Mouse (Mus musculus) layer of hippocampus, adult 2 months (tissue): ENCODE data around the gene Apold1. TPM values are rescaled to one million over a fixed set of nuclear protein-coding genes. Genes with fewer than 3 reads are reported as not detected.

Source experiments
- DNase-seq, 2 experiments: peaks; one replicate each; pipeline ENCODE4 v3.0.0; 2022; ENCODE audit warnings: low spot score in 2 of 2
- H3K27ac ChIP-seq: fragments of 200-600 bp; 2 replicates; pipeline ENCODE4 v1.8.1; 2022
- H3K4me3 ChIP-seq: fragments of 200-600 bp; 2 replicates; pipeline ENCODE4 v1.8.1; 2022; ENCODE audit warnings: mild to moderate bottlenecking
- CTCF ChIP-seq: fragments of 200-600 bp; conservative IDR thresholded peaks from 2 replicates; pipeline ENCODE4 v1.8.1; 2022; ENCODE audit warnings: antibody characterized with exemption, mild to moderate bottlenecking, moderate library complexity
- total RNA-seq, 2 experiments: library from RNA; stranded (reverse); gene quantifications; 2 replicates each; pipeline ENCODE4 v1.2.3; 2021

Apold1 gene
- total RNA-seq, 2 experiments from 2014 or later, result 1.9 to 2.5 TPM

- no peak overlapping the region for H3K27ac ChIP-seq
- H3K4me3 ChIP-seq, result no peak overlapping the region
- no peak for DNase-seq
- TF ChIP-seq CTCF, result no peak
Observed at GRCm38 (mm10) chr6:134988377-134988776, 6.9 kb downstream of the Apold1 start.

- no peak overlapping the region for H3K4me3 ChIP-seq
Observed at GRCm38 (mm10) chr6:134990674-134991073, 9.2 kb downstream of the Apold1 start.

GRCm38 (mm10) chr6:134994031-134994651 lies 12.6 kb downstream of the Apold1 start:
- no peak overlapping the region for H3K4me3 ChIP-seq
- no peak for TF ChIP-seq CTCF
- H3K27ac ChIP-seq, result peak overlapping the region; percentile 74
- peak; percentile 46 to 71 for DNase-seq

More at GRCm38 (mm10) chr6:134990674-134991073, 9.2 kb downstream of the Apold1 start:
- no peak overlapping the region for H3K27ac ChIP-seq
- TF ChIP-seq CTCF, result no peak
- DNase-seq, result no peak

- no peak for TF ChIP-seq CTCF
- DNase-seq, result peak in 1 of 2 experiments; percentile 19
- Histone ChIP-seq H3K4me3 (no peak overlapping the region), H3K27ac (peak overlapping the region; percentile 74; the same call in 1 of the 2 replicates)
Observed at GRCm38 (mm10) chr6:134994985-134995384, 13.5 kb downstream of the Apold1 start.

- Histone ChIP-seq H3K27ac (no peak overlapping the region), H3K4me3 (no peak overlapping the region)
- peak; percentile 53 for TF ChIP-seq CTCF
- DNase-seq, result no peak
Observed at GRCm38 (mm10) chr6:134996918-134997317, 15.4 kb downstream of the Apold1 start.

- TF ChIP-seq CTCF, result no peak
- DNase-seq, result no peak
- Histone ChIP-seq H3K4me3 (no peak overlapping the region), H3K27ac (no peak overlapping the region)
Observed at GRCm38 (mm10) chr6:134998076-134998475, 16.6 kb downstream of the Apold1 start.

- no peak overlapping the region for H3K27ac ChIP-seq
- no peak for TF ChIP-seq CTCF
- no peak overlapping the region for H3K4me3 ChIP-seq
- no peak for DNase-seq
Observed at GRCm38 (mm10) chr6:134998781-134999180, 17.3 kb downstream of the Apold1 start.

GRCm38 (mm10) chr6:135000272-135000671 lies 18.8 kb downstream of the Apold1 start:
- H3K4me3 ChIP-seq, result no peak overlapping the region

GRCm38 (mm10) chr6:135001991-135002390 lies 20.5 kb downstream of the Apold1 start:
- no peak for DNase-seq

More at GRCm38 (mm10) chr6:135000272-135000671, 18.8 kb downstream of the Apold1 start:
- no peak for DNase-seq
- no peak for TF ChIP-seq CTCF
- no peak overlapping the region for H3K27ac ChIP-seq

GRCm38 (mm10) chr6:135006372-135006771 lies 24.9 kb downstream of the Apold1 start:
- no peak for TF ChIP-seq CTCF
- Histone ChIP-seq H3K4me3 (no peak overlapping the region), H3K27ac (no peak overlapping the region)
- no peak for DNase-seq

More at GRCm38 (mm10) chr6:135001991-135002390, 20.5 kb downstream of the Apold1 start:
- Histone ChIP-seq H3K27ac (no peak overlapping the region), H3K4me3 (no peak overlapping the region)
- no peak for TF ChIP-seq CTCF

GRCm38 (mm10) chr6:135011048-135011733 lies 29.7 kb downstream of the Apold1 start, which contains the start of gene Ddx47:
Ddx47 (plus strand) TSS chr6:135011612.
- peak; percentile 95 to 97 for DNase-seq
- TF ChIP-seq CTCF, result peak; percentile 99
- H3K27ac ChIP-seq, result peak within 1 kb of the TSS; percentile 85
- H3K4me3 ChIP-seq, result peak within 1 kb of the TSS; percentile 96

GRCm38 (mm10) chr6:135011734-135012116 lies 30.2 kb downstream of the Apold1 start:
- peak overlapping the region; percentile 96 for H3K4me3 ChIP-seq
- peak overlapping the region; percentile 85 for H3K27ac ChIP-seq
- no peak for TF ChIP-seq CTCF
- no peak for DNase-seq

GRCm38 (mm10) chr6:135017211-135017610 lies 35.7 kb downstream of the Apold1 start:
- DNase-seq, result no peak
- Histone ChIP-seq H3K4me3 (no peak overlapping the region), H3K27ac (no peak overlapping the region)
- TF ChIP-seq CTCF, result no peak
